Mouse (Mus musculus) adipose tissue, adult 10 weeks (tissue): ENCODE results near the gene Gm9767. TPM values are rescaled to one million over a fixed set of nuclear protein-coding genes. Genes with fewer than 3 reads are reported as not detected.

ENCODE experiments used
- polyA plus RNA-seq: library from polyadenylated mRNA; stranded (reverse); fragments of 350-450 nt; fragmentation: Illumina TruSeq; extraction: RNeasy Lipid Tissue Mini Kit (QIAGEN cat#74804); gene quantifications from one replicate; pipeline ENCODE4 v1.2.3, GENCODE M21; 2014; ENCODE audit warnings: low read depth, low replicate concordance

Gm9767 gene
- not detected for polyA plus RNA-seq

DNA sequence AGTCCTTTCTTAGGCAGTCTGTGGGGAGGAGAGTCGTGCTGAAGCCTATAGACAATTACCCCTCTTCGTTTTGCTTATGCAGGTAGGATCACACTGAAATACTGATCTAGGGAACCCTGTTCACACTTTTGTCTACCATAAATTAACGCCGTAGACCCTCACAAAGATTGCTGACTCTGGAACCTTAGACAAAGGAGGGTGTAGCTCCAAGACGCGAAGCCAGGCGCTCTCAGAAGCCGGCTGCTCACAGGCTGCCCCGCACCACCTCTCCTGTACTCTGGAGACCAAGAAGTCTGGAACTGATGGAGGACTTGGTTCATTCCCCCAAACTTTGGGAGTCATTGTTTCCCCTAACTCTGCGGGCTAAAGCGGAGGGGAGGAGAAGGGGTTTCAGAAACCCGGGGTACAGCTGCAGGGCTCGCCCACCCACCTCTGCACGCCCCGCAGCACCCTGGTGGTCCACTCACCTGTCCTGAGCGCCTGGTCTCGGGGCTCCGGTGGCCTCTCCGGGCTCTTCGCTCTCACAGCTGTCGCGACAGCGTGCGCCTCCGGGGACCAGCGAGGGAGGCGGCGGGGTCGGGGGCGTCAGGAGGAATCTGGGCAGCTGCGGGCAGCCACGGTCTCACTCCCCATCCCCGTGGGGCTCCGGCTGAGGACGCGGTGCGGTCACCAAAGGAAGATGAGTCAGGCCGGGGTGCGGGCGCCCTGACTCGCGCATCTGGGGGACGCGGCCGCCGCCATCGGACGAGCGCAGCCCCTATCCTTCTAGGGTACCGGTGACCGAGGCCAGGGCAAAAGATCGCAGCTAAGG lies at the start of gene Gm9767:
Gene Gm9767 (plus strand): TSS at position 585 of the 811 bp plus-strand sequence.

DNA sequence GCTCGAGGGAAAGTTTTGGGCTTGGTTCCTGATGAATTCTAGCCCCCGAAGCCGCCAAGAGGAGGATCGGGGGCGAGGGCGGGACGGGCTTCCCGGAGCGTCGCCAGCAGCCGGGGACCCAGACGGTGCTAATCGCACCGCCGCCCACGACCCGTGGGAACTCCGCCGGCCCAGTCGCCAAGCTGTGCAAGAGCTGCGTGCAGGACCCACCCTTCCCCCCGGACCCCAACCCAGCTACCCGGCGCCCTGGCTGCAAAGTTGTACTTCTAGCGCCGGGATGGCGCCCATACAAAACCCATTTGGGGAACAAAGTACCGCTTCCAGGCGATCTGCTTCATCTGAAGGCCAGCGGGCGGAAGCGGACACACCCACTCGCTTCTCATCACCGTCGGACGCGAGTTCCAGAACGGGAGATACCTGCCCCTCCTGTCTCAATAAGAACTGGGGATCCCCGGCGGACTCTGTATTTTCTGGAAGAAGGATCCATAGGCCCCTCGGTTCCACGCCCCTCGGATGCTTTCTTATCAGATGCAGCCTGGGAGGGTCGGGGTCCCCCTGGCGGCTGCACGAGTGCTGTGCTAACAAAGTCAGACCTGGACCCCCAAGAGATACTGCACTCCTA lies 577 bp downstream of the Gm9767 start, which contains the start of gene Tmem200a:
Gene Tmem200a (minus strand): TSS at position 532 of the 622 bp plus-strand sequence.

Other genes with a start within 250 kb of the Gm9767 start
- gene Tmem200a, start 797 bp downstream of the Gm9767 start, polyA plus RNA-seq = 0.38 TPM
- 0.97 TPM for gene Samd3, start 151.5 kb downstream of the Gm9767 start, polyA plus RNA-seq